Mouse (Mus musculus) megakaryocyte-erythroid progenitor cell, adult 5-6 weeks (primary cell): ENCODE data around the gene Mmp24. TPM values are rescaled to one million over a fixed set of nuclear protein-coding genes. Genes with fewer than 3 reads are reported as not detected.
"Not testable (repeated sequence)": the region's sequence is repeated elsewhere in the genome, so short reads cannot be mapped to it uniquely, and the experiment has no call there.

ENCODE experiments used
- ATAC-seq: replicated peaks from 2 replicates; pipeline ENCODE4 v1.8.0; 2016; ENCODE audit warnings: mild to moderate bottlenecking, inconsistent platforms; ENCODE audit not compliant: severe bottlenecking, poor library complexity, low FRiP score, low TSS enrichment
- total RNA-seq, 2 experiments: library from RNA; stranded (forward) in 1 of 2; stranded (reverse) in 1 of 2; fragments of 200-1000, 215-1000 nt in 1 of 2; fragments of >200 nt in 1 of 2; fragmentation: Nextera tagmentation in 1 of 2; gene quantifications; 2 replicates each; pipeline ENCODE4 v1.2.3; 2014 to 2017

Gene Mmp24
- total RNA-seq, 2 experiments from 2014 or later = 0.05 TPM; not detected in 1

- ATAC-seq = no peak
Measured at GRCm38 (mm10) chr2:155806548-155806947, 31.4 kb downstream of the Mmp24 start.

- no peak for ATAC-seq
Measured at GRCm38 (mm10) chr2:155807408-155807807, 32.3 kb downstream of the Mmp24 start.

GRCm38 (mm10) chr2:155809620-155810019 lies 34.5 kb downstream of the Mmp24 start:
- ATAC-seq = no peak

GRCm38 (mm10) chr2:155811821-155812396 lies 36.8 kb downstream of the Mmp24 start:
- ATAC-seq = peak; percentile 69

GRCm38 (mm10) chr2:155812637-155813036 lies 37.5 kb downstream of the Mmp24 start:
- ATAC-seq = no peak

- no peak for ATAC-seq
Measured at GRCm38 (mm10) chr2:155814829-155815228, 39.7 kb downstream of the Mmp24 start.

- no peak for ATAC-seq
Measured at GRCm38 (mm10) chr2:155816179-155816578, 41.0 kb downstream of the Mmp24 start.

GRCm38 (mm10) chr2:155817301-155818245 lies 42.4 kb downstream of the Mmp24 start:
- ATAC-seq = no peak

GRCm38 (mm10) chr2:155818596-155819391 lies 43.7 kb downstream of the Mmp24 start:
- ATAC-seq = peak; percentile 96

GRCm38 (mm10) chr2:155819392-155819448 lies 44.1 kb downstream of the Mmp24 start, which contains the start of gene BC029722:
Gene BC029722, minus strand, starts transcription at chr2:155819426.
- no peak for ATAC-seq

GRCm38 (mm10) chr2:155819449-155820251 lies 44.5 kb downstream of the Mmp24 start:
- no peak; the same call in 1 of the 2 replicates for ATAC-seq

GRCm38 (mm10) chr2:155820779-155821178 lies 45.6 kb downstream of the Mmp24 start:
- ATAC-seq = no peak

GRCm38 (mm10) chr2:155823722-155824121 lies 48.6 kb downstream of the Mmp24 start:
- no peak for ATAC-seq

GRCm38 (mm10) chr2:155825904-155826629 lies 50.9 kb downstream of the Mmp24 start:
- ATAC-seq = peak; percentile 18; the same call in 1 of the 2 replicates

- peak; percentile 89 for ATAC-seq
Measured at GRCm38 (mm10) chr2:155826630-155827424, 51.7 kb downstream of the Mmp24 start, which contains the start of gene Eif6. Gene Eif6, minus strand, starts transcription at chr2:155826925.

GRCm38 (mm10) chr2:155830841-155831240 lies 55.7 kb downstream of the Mmp24 start:
- no peak for ATAC-seq

GRCm38 (mm10) chr2:155831302-155831701 lies 56.2 kb downstream of the Mmp24 start:
- ATAC-seq = no peak

- not testable (repeated sequence) for ATAC-seq
Measured at GRCm38 (mm10) chr2:155832087-155832486, 56.9 kb downstream of the Mmp24 start.
